Mouse (Mus musculus): ENCODE measurements around the gene Gxylt2. TPM values are rescaled to one million over a fixed set of nuclear protein-coding genes. Genes with fewer than 3 reads are reported as not detected.

The Gxylt2 gene
- total RNA-seq, 4 experiments from 2014 or later = 0.31 to 0.83 (median 0.48) TPM

- DNase-seq (ENCODE audit: low spot score in 2 of 2) = no peak
These were observed 142.7 kb downstream of the Gxylt2 start for GRCm38 (mm10) chr6:100847264-100847663.

GRCm38 (mm10) chr6:100848682-100849375, 144.3 kb downstream of the Gxylt2 start:
- no peak for DNase-seq (ENCODE audit: low spot score in 2 of 2)

- DNase-seq (ENCODE audit: low spot score in 2 of 2) = no peak
These were observed 146.1 kb downstream of the Gxylt2 start for GRCm38 (mm10) chr6:100850671-100851081.

- DNase-seq (ENCODE audit: low spot score in 2 of 2) = no peak
These were observed 146.5 kb downstream of the Gxylt2 start for GRCm38 (mm10) chr6:100851083-100851482.

Other genes with a start within 250 kb of the Gxylt2 start
- 1 to 10 TPM; 1.3 to 3.1 (median 1.8) TPM for gene Shq1, start 33.6 kb upstream of the Gxylt2 start, total RNA-seq (2022)
- 10 to 100 TPM; 52.5 to 69.6 (median 64.0) TPM for gene Ppp4r2, start 128.9 kb downstream of the Gxylt2 start, total RNA-seq (2022)

Data from gastrocnemius, adult 8-10 months (tissue).